In the genomic region with DNA sequence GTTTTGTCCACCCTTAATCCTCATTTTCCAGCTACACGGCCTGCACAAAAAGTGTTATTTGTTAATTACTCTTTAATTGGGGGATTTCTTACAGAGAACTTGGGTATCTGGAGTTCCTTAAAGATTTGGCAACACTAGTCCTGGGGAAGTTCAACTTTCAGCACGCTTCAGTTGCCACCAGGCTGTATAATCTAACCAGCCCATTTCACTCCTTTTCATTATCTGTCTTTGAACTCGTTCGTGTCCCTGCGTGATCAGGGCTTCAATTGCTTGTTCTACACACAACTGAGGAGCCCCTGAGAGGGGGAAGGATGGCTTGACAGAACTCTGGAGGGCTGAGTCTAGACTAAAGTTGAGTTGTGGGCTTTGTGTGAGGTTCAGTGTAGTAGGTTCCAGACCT, we compare ENCODE assay signal across 14 mouse cellular contexts. TPM values are rescaled to one million over a fixed set of nuclear protein-coding genes. Genes with fewer than 3 reads are reported as not detected.
DNase-seq lines count a peak whose midpoint lies in the region; ATAC-seq lines count a peak whose summit lies in the region.
"Had no signal": no experiment of that assay in that cellular context is flagged by ENCODE, and none has a peak within 500 bp of the region (broad histone marks: within the 10 kb centered on the region; RNA-seq: fewer than 3 reads in every experiment).

No protein-coding gene starts in this region.

- no peak for DNase-seq in heart, embryonic 10.5 days (ENCODE audit: low spot score)
- no peak for DNase-seq in heart, postnatal 25 days (ENCODE audit: low spot score)
- no peak for DNase-seq in lung, postnatal 36 days
- no peak for DNase-seq in testis, postnatal 10 days (ENCODE audit: low spot score)
- DNase-seq in thymus, postnatal 4 days, result no peak
- DNase-seq: cerebellum, postnatal 14 days; gastrocnemius, postnatal 10 days; thymus, postnatal 25 days had no signal

- no peaks in the 10 kb centered on the region for H3K9me3 ChIP-seq in heart, embryonic 10.5 days
- H3K9me3 ChIP-seq in lung, embryonic 15.5 days, result no peaks in the 10 kb centered on the region
- H3K9me3 ChIP-seq in intestine, embryonic 16.5 days (ENCODE audit: control insufficient read depth, low read length), result no peaks in the 10 kb centered on the region
- no peaks in the 10 kb centered on the region for H3K9me3 ChIP-seq in stomach, embryonic 14.5 days (ENCODE audit: control insufficient read depth, low read depth, low read length)
- H3K9me3 ChIP-seq: hindbrain, embryonic 15.5 days had no signal

- peak overlapping the region; percentile 95; the same call in 1 of the 2 replicates for H3K27ac ChIP-seq in heart, embryonic 10.5 days
- no peak overlapping the region for H3K27ac ChIP-seq in lung, embryonic 15.5 days
- no peak overlapping the region for H3K27ac ChIP-seq in intestine, embryonic 16.5 days (ENCODE audit: low read length)
- no peak overlapping the region for H3K27ac ChIP-seq in stomach, embryonic 14.5 days (ENCODE audit: low read length)
- H3K27ac ChIP-seq: hindbrain, embryonic 15.5 days had no signal

- H3K27me3 ChIP-seq in heart, embryonic 10.5 days (ENCODE audit: insufficient read depth, poor library complexity, severe bottlenecking), result no peaks in the 10 kb centered on the region; the same call in 1 of the 2 replicates
- no peaks in the 10 kb centered on the region for H3K27me3 ChIP-seq in lung, embryonic 15.5 days
- H3K27me3 ChIP-seq in intestine, embryonic 16.5 days (replicated peaks; ENCODE audit: control insufficient read depth, insufficient read depth, low read length), result no peaks in the 10 kb centered on the region
- no peaks in the 10 kb centered on the region for H3K27me3 ChIP-seq in stomach, embryonic 14.5 days (ENCODE audit: control insufficient read depth, insufficient read depth, low read length)

- intact Hi-C loops in heart, postnatal 25 days (cut with DNase I), result no loop called here

- no peaks in the 10 kb centered on the region for H3K36me3 ChIP-seq in heart, embryonic 10.5 days
- no peaks in the 10 kb centered on the region for H3K36me3 ChIP-seq in lung, embryonic 15.5 days
- no peaks in the 10 kb centered on the region for H3K36me3 ChIP-seq in intestine, embryonic 16.5 days (ENCODE audit: control insufficient read depth, insufficient read depth, low read length)
- H3K36me3 ChIP-seq in stomach, embryonic 14.5 days (ENCODE audit: control insufficient read depth, insufficient read depth, low read length), result no peaks in the 10 kb centered on the region
- H3K36me3 ChIP-seq: hindbrain, embryonic 15.5 days had no signal

- peaks cover 27% of the 10 kb centered on the region for H3K4me1 ChIP-seq in heart, embryonic 10.5 days
- peaks cover 10% of the 10 kb centered on the region; the same call in 1 of the 2 replicates for H3K4me1 ChIP-seq in lung, embryonic 15.5 days
- H3K4me1 ChIP-seq in intestine, embryonic 16.5 days (ENCODE audit: control insufficient read depth, insufficient read depth, low read length), result peaks cover 4% of the 10 kb centered on the region; the same call in 1 of the 2 replicates
- H3K4me1 ChIP-seq in stomach, embryonic 14.5 days (ENCODE audit: control insufficient read depth, insufficient read depth, low read length), result peaks cover 5% of the 10 kb centered on the region; the same call in 1 of the 2 replicates

- 51% methylated on average over 5 of the region's 5 CpGs for WGBS in heart, embryonic 10.5 days
- WGBS in lung, embryonic 15.5 days, result 58% methylated on average over 5 of the region's 5 CpGs
- WGBS in intestine, embryonic 16.5 days, result 51% methylated on average over 5 of the region's 5 CpGs
- 64% methylated on average over 5 of the region's 5 CpGs for WGBS in stomach, embryonic 14.5 days

- peak overlapping the region; percentile 89; the same call in 1 of the 2 replicates for H3K4me2 ChIP-seq in lung, embryonic 15.5 days
- peak overlapping the region; percentile 81 for H3K4me2 ChIP-seq in intestine, embryonic 16.5 days (ENCODE audit: low read depth, low read length)
- H3K4me2 ChIP-seq in stomach, embryonic 14.5 days (replicated peaks; ENCODE audit: low read depth, low read length), result peak overlapping the region; percentile 80; the same call in 1 of the 2 replicates

- H3K9ac ChIP-seq in lung, embryonic 15.5 days, result no peak overlapping the region
- H3K9ac ChIP-seq in intestine, embryonic 16.5 days (ENCODE audit: low read depth, low read length), result peak overlapping the region; percentile 86; the same call in 1 of the 2 replicates
- H3K9ac ChIP-seq in stomach, embryonic 14.5 days (replicated peaks; ENCODE audit: low read depth, low read length), result no peak overlapping the region

- peak overlapping the region; percentile 77; the same call in 1 of the 2 replicates for H3K4me3 ChIP-seq in heart, embryonic 10.5 days
- H3K4me3 ChIP-seq in lung, embryonic 15.5 days, result no peak overlapping the region
- peak overlapping the region; percentile 77 for H3K4me3 ChIP-seq in intestine, embryonic 16.5 days (ENCODE audit: low read length)
- H3K4me3 ChIP-seq in stomach, embryonic 14.5 days (ENCODE audit: low read depth, low read length), result no peak overlapping the region

- no peak for ATAC-seq in lung, embryonic 15.5 days (ENCODE audit: borderline replicate concordance, extremely low read depth, low FRiP score, low TSS enrichment)
- ATAC-seq in intestine, embryonic 16.5 days, result no peak
- no peak for ATAC-seq in stomach, embryonic 14.5 days (ENCODE audit: insufficient number of reproducible peaks, insufficient read depth, low FRiP score, low read depth)

RNA-seq across cellular contexts. Expression of gene Fam234b, which starts 31.1 kb away (rescaled TPM):
- 9.8 and 11.6 TPM in 2 replicates for polyA plus RNA-seq in heart, embryonic 10.5 days (2016; fragmentation: Nextera tagmentation; extraction: Ambion mirVana)
- total RNA-seq in heart, postnatal 25 days (2021), result 1 to 10 TPM; 6.5 to 6.7 TPM
- polyA plus RNA-seq in lung, embryonic 15.5 days (2015; fragmentation: Nextera tagmentation; extraction: Ambion mirVana), result 21.1 and 23.3 TPM in 2 replicates
- polyA plus RNA-seq in intestine, embryonic 16.5 days (2015; fragmentation: Nextera tagmentation; extraction: Ambion mirVana), result 36.9 and 37.6 TPM in 2 replicates
- 26.2 and 28.8 TPM in 2 replicates for polyA plus RNA-seq in stomach, embryonic 14.5 days (2014; fragmentation: Nextera tagmentation; extraction: Ambion mirVana)

RNA-seq across cellular contexts. Expression of gene Hebp1, which starts 31.1 kb away (rescaled TPM):
- polyA plus RNA-seq in heart, embryonic 10.5 days (2016; fragmentation: Nextera tagmentation; extraction: Ambion mirVana), result 20.7 and 21.2 TPM in 2 replicates
- 10 to 100 TPM; 40.0 to 43.4 TPM for total RNA-seq in heart, postnatal 25 days (2021)
- 9.6 and 10.0 TPM in 2 replicates for polyA plus RNA-seq in lung, embryonic 15.5 days (2015; fragmentation: Nextera tagmentation; extraction: Ambion mirVana)
- polyA plus RNA-seq in intestine, embryonic 16.5 days (2015; fragmentation: Nextera tagmentation; extraction: Ambion mirVana), result 74.0 and 83.9 TPM in 2 replicates
- 9.6 and 14.3 TPM in 2 replicates for polyA plus RNA-seq in stomach, embryonic 14.5 days (2014; fragmentation: Nextera tagmentation; extraction: Ambion mirVana)

RNA-seq across cellular contexts. Expression of gene Gprc5d, which starts 48.6 kb away (rescaled TPM):
- polyA plus RNA-seq in heart, embryonic 10.5 days (2016; fragmentation: Nextera tagmentation; extraction: Ambion mirVana), result not detected in 2 replicates
- total RNA-seq in heart, postnatal 25 days (2021), result not detected
- not detected in 2 replicates for polyA plus RNA-seq in lung, embryonic 15.5 days (2015; fragmentation: Nextera tagmentation; extraction: Ambion mirVana)
- 0.10 TPM in 2 replicates for polyA plus RNA-seq in intestine, embryonic 16.5 days (2015; fragmentation: Nextera tagmentation; extraction: Ambion mirVana)
- not detected in 2 replicates for polyA plus RNA-seq in stomach, embryonic 14.5 days (2014; fragmentation: Nextera tagmentation; extraction: Ambion mirVana)
- total RNA-seq: adrenal gland, postnatal 10 days; gastrocnemius, postnatal 10 days had no signal
- polyA plus RNA-seq: hindbrain, embryonic 15.5 days; macrophage had no signal

Comparison
In these comparisons a context has a peak if more than half of its experiments do, and no peak if none do; other contexts are left out.
1. H3K4me3 ChIP-seq: peak in heart, embryonic 10.5 days (single experiment) and intestine, embryonic 16.5 days (single experiment); none in lung, embryonic 15.5 days (single experiment) and stomach, embryonic 14.5 days (single experiment).
2. Peak in every context shown above with its lines, with median percentiles within 50 percentile points of each other: H3K4me2 ChIP-seq.